Mouse (Mus musculus) cerebellum, adult 2 months (tissue): ENCODE measurements around the gene Cds2.

Experiments
- CTCF ChIP-seq: fragments of 200-500 bp; IDR thresholded peaks from 2 replicates; pipeline ENCODE4 v1.5.1; 2011; ENCODE audit warnings: low read depth, mild to moderate bottlenecking, control low read depth, low read length, moderate library complexity, borderline replicate concordance; ENCODE audit not compliant: insufficient read depth
- POLR2A ChIP-seq: fragments of 200-500 bp; IDR thresholded peaks from 2 replicates; pipeline ENCODE4 v1.6.1; 2011; ENCODE audit warnings: low read length, control low read depth, borderline replicate concordance; ENCODE audit not compliant: insufficient read depth

GRCm38 (mm10) chr2:132276249-132276648 is 13.3 kb downstream of the Cds2 start:
- TF ChIP-seq CTCF (no peak), POLR2A (no peak)
